8 mouse cellular contexts compared by ENCODE assay signal in the genomic region with DNA sequence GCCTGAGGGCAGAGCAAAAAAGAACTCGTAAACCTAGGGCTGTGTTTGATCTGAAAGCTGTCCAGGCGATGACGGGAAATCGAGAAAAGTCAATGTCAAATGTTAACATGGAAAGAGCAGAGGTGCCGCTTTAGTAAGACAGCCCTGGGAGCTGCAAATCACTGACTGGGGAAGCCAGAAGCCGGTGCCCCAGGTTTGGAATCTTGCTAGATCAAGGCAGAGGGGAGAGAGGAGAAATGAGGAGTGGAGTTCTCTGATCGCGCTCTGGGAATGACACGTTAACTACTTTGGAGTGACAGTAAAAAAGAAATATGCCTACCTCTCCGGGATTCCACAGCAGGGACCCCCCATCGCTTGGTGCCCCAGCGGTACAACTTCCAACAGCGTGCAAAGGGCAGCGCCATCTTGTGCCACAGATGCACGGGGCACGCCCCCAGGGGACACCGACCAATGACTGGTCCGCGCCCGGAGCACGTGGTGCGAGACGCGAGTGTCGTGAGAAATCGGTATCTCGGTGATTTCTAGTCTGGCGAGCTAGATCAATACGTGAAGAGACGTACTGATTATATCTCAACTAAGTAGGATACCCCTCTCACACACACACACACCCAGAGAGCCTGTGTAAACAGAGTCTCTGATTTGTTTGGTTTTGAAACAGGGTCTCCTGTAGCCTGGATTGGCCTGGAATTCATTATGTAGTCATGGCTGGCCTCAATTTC. TPM values are rescaled to one million over a fixed set of nuclear protein-coding genes. Genes with fewer than 3 reads are reported as not detected.
DNase-seq lines count a peak whose midpoint lies in the region; ATAC-seq and TF ChIP-seq lines count a peak whose summit lies in the region.

Gene Spryd4 (minus strand): TSS at position 418 of the 719 bp plus-strand sequence.

- 0 out of 2 replicates have a peak, but pooled peaks cover 5% of the 10 kb centered on the region for H3K36me3 ChIP-seq in embryonic facial prominence, embryonic 15.5 days
- H3K36me3 ChIP-seq in kidney, embryonic 14.5 days (ENCODE audit: control insufficient read depth, insufficient read depth, low read length), result peaks cover 8% of the 10 kb centered on the region
- peaks cover 6% of the 10 kb centered on the region; the same call in 1 of the 2 replicates for H3K36me3 ChIP-seq in limb, embryonic 15.5 days

- peak within 1 kb of the TSS; percentile 81 for H3K4me3 ChIP-seq in bone marrow, adult 2 months (replicated peaks; ENCODE audit: control insufficient read depth, low read depth, low read length)
- peak within 1 kb of the TSS; percentile 71 for H3K4me3 ChIP-seq in embryonic facial prominence, embryonic 15.5 days (replicated peaks)
- H3K4me3 ChIP-seq in kidney, embryonic 14.5 days (ENCODE audit: low read length), result peak within 1 kb of the TSS; percentile 84
- peak within 1 kb of the TSS; percentile 67 for H3K4me3 ChIP-seq in limb, embryonic 15.5 days

- H3K9ac ChIP-seq in embryonic facial prominence, embryonic 15.5 days, result peak within 1 kb of the TSS; percentile 57
- peak within 1 kb of the TSS; percentile 70 for H3K9ac ChIP-seq in kidney, embryonic 14.5 days (ENCODE audit: low read depth, low read length)
- H3K9ac ChIP-seq in limb, embryonic 15.5 days, result peak within 1 kb of the TSS; percentile 55

- peak within 1 kb of the TSS; percentile 77 for H3K4me2 ChIP-seq in embryonic facial prominence, embryonic 15.5 days (replicated peaks)
- peak within 1 kb of the TSS; percentile 92 for H3K4me2 ChIP-seq in kidney, embryonic 14.5 days (replicated peaks; ENCODE audit: low read depth, low read length)
- H3K4me2 ChIP-seq in limb, embryonic 15.5 days, result peak within 1 kb of the TSS; percentile 90

- no peak for TF ChIP-seq CTCF in bone marrow, adult 2 months (IDR thresholded peaks at IDR 0.05; ENCODE audit: control insufficient read depth, insufficient read depth, low read length)

- H3K9me3 ChIP-seq in embryonic facial prominence, embryonic 15.5 days (replicated peaks), result no peaks in the 10 kb centered on the region
- H3K9me3 ChIP-seq in kidney, embryonic 14.5 days (ENCODE audit: control insufficient read depth, low read length), result no peaks in the 10 kb centered on the region
- no peaks in the 10 kb centered on the region for H3K9me3 ChIP-seq in limb, embryonic 15.5 days

- ATAC-seq in embryonic facial prominence, embryonic 15.5 days (ENCODE audit: insufficient number of reproducible peaks, low FRiP score, low TSS enrichment, low read depth), result peak; percentile 90
- ATAC-seq in kidney, embryonic 14.5 days (ENCODE audit: low FRiP score, low TSS enrichment), result peak; percentile 91
- ATAC-seq in limb, embryonic 15.5 days (ENCODE audit: insufficient number of reproducible peaks, low FRiP score, low TSS enrichment, low read depth), result peak; percentile 80

- no peaks in the 10 kb centered on the region for H3K27me3 ChIP-seq in embryonic facial prominence, embryonic 15.5 days
- H3K27me3 ChIP-seq in kidney, embryonic 14.5 days (ENCODE audit: control insufficient read depth, insufficient read depth, low read length), result 0 out of 2 replicates have a peak, but pooled peaks cover 6% of the 10 kb centered on the region
- H3K27me3 ChIP-seq in limb, embryonic 15.5 days, result no peaks in the 10 kb centered on the region

- no peak within 1 kb of the TSS for H3K27ac ChIP-seq in bone marrow, adult 2 months (ENCODE audit: control insufficient read depth, insufficient read depth, low read depth, low read length, poor library complexity)
- peak within 1 kb of the TSS; percentile 66 for H3K27ac ChIP-seq in embryonic facial prominence, embryonic 15.5 days (replicated peaks)
- 0 out of 2 replicates have a peak within 1 kb of the TSS, but pooled peaks have one; percentile 6 for H3K27ac ChIP-seq in kidney, embryonic 14.5 days (ENCODE audit: low read depth, low read length)
- peak within 1 kb of the TSS; percentile 44 for H3K27ac ChIP-seq in limb, embryonic 15.5 days

- H3K4me1 ChIP-seq in bone marrow, adult 2 months (ENCODE audit: control insufficient read depth, insufficient read depth, low read length), result no peaks in the 10 kb centered on the region; the same call in 1 of the 2 replicates
- H3K4me1 ChIP-seq in embryonic facial prominence, embryonic 15.5 days, result peaks cover 10% of the 10 kb centered on the region
- peaks cover 8% of the 10 kb centered on the region; the same call in 1 of the 2 replicates for H3K4me1 ChIP-seq in kidney, embryonic 14.5 days (ENCODE audit: control insufficient read depth, insufficient read depth, low read length)
- peaks cover 17% of the 10 kb centered on the region for H3K4me1 ChIP-seq in limb, embryonic 15.5 days

- under 1% methylated on average over 30 of the region's 30 CpGs for whole genome bisulfite sequencing in bone marrow, adult 2 months
- under 1% methylated on average over 30 of the region's 30 CpGs for WGBS in embryonic facial prominence, embryonic 15.5 days
- WGBS in kidney, embryonic 14.5 days, result under 1% methylated on average over 30 of the region's 30 CpGs
- WGBS in limb, embryonic 15.5 days, result under 1% methylated on average over 30 of the region's 30 CpGs

- DNase-seq in 416B (ENCODE audit: low read depth), result peak; percentile 93
- DNase-seq in heart, adult 9 months (ENCODE audit: low spot score in 2 of 2), result peak; percentile 82 to 90
- DNase-seq in monocyte, adult 2 months (ENCODE audit: low read depth in 1 of 2, low spot score in 2 of 2), result peak; percentile 59 to 74
- peak; percentile 89 to 94 for DNase-seq in spleen, postnatal 4 days (ENCODE audit: low spot score in 2 of 2)

- TF ChIP-seq POLR2A in bone marrow, adult 2 months (IDR thresholded peaks at IDR 0.05; ENCODE audit: borderline replicate concordance, control insufficient read depth, low read depth, low read length), result peak; percentile 71

RNA-seq across cellular contexts. Expression of gene Spryd4, which starts in this region (rescaled TPM):
- 5.1 and 5.3 TPM in 2 replicates for polyA plus RNA-seq in bone marrow, adult 2 months (2011; ENCODE audit: insufficient read depth, insufficient read length, low replicate concordance, missing spikeins)
- polyA plus RNA-seq in embryonic facial prominence, embryonic 15.5 days (2015; fragmentation: Nextera tagmentation; extraction: Ambion mirVana), result 30.8 TPM in 2 replicates
- 31.1 and 34.8 TPM in 2 replicates for polyA plus RNA-seq in kidney, embryonic 14.5 days (2014; fragmentation: Nextera tagmentation; extraction: Ambion mirVana)
- polyA plus RNA-seq in limb, embryonic 15.5 days (2015; fragmentation: Nextera tagmentation; extraction: Ambion mirVana), result 34.2 and 36.3 TPM in 2 replicates
